Mouse (Mus musculus) thymus, postnatal 0 days (tissue): ENCODE results near the gene Naa16. TPM values are rescaled to one million over a fixed set of nuclear protein-coding genes. Genes with fewer than 3 reads are reported as not detected.
A peak's percentile ranks its signal among the peaks of the same experiment; 100 is the strongest.

Experiments
- DNase-seq: peaks from one replicate; pipeline ENCODE4 v3.0.0-alpha.2; 2015; ENCODE audit warnings: low spot score
- polyA plus RNA-seq: library from polyadenylated mRNA; unstranded; fragments of >200 nt; fragmentation: Nextera tagmentation; extraction: Ambion mirVana; gene quantifications from 2 replicates; pipeline ENCODE4 v1.2.1, GENCODE M21; 2015

Gene Naa16
- polyA plus RNA-seq, 1 experiment from 2014 or later: 72.6 TPM

DNA sequence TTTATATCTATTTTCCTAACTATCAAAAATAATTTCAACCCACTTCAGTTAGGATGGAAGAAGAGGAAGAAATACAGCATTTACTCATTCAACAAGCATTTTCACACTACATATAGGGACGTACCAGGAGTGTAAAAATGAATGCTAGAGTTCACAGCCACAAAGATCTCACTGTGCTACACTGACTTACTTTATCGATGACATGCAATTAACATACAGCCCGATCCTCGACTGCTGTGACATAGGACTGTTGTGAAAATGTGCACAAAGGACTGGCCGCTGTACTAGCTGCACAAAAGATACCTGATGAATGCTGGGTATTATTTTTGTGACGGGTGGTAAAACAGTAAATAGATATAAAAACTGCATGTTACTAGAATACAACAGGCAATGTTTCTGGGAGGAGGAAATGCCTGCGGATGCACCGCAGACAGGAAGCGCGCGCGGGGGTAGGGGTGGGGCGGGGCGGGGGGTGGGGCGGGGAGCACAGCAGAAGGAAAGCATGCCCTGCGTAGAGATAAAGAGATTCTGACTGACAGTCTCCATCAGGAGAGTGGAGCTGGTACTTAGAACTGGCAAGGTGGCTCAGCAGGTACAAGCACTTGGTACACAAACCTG, 59.5 kb downstream of the Naa16 start:
- DNase-seq: peak; percentile 69

DNA sequence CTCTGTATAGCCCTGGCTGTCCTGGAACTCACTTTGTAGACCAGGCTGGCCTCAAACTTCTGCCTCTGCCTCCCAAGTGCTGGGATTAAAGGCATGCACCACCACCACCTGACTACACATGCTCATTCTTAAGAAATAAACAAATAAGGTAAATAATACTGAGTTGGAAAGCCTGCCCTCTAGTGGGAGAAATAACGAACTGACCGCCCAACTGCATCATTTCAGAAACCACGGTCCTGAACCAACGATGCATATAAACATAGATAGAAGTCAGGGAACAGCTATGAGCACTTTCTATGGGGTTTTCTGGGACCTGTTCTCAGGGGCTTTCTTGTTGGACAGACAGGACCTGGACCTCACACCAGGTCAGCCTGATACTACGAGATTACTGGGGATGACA, 63.5 kb downstream of the Naa16 start:
- DNase-seq: peak; percentile 67

DNA sequence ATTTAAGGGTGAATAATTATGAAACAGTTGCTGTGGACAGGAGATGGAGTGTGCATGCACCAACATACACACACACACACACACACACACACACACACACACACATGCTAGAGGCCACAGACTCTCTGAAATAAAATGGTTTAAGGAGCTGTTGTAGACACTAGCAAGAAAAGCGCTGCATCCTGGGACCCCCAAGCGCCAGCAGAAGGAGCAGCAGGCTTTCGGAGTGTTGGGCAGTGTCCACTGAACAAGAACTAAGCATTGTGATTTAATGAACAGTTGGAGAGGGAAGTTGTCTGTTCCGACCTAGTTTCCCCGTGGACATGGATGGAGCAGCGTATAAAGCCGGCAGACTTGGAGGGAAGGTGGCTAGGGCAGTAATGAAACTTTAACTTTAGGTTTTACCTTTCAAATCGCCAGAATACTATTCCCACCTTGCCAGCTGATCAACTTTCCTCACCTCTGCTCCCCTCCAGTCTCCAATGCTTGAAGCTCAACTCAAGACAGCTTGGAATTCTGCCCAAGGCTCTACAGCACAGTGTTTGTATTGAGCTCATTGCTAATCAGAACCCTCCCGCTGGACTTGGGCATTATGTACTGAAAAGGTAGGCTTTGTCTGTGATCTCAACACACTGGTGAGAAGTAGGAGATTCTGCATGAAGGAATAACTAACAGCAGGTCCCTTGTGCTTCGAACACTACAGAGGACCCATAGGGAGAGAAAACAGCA, 66.3 kb downstream of the Naa16 start:
- DNase-seq: no peak

DNA sequence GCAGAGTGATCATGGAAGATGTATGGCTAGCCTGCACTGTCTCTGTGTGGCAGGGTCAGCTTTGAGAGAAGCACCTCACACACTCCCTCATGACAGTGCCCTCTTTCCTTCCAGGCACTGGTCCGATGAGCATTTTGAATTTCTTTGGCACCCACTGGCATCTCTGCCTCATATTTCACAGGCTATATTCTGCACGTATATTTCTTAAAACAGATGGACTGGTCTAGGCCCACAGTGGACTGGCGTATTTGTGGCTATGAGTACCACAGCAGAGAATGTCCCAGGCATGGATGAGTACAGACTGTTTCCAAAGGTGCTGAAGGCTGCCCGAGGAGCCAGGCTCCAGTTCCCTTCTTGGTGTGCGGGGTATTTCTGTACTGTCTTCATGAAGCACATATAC, 68.7 kb downstream of the Naa16 start:
- no peak for DNase-seq

DNA sequence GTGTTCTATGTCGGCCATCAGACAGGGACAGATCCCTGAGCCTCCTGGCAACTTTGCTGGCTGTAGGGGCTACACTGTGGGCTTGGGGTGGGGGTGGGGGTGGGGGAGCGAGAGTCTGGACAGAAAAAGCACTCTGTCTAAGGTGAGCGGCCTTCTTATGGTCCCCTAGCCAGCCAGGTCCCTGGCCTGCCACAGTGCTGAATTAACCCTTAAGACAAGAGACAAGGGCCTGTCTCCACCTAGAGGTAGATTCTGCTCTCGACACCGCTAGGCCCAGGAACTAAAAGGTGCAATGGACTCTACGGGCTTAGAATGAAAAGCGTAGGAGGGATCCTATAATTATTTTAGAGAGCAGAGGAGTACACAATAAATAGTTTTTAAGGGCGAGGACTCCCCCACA, 69.4 kb downstream of the Naa16 start:
- peak; percentile 72 for DNase-seq

DNA sequence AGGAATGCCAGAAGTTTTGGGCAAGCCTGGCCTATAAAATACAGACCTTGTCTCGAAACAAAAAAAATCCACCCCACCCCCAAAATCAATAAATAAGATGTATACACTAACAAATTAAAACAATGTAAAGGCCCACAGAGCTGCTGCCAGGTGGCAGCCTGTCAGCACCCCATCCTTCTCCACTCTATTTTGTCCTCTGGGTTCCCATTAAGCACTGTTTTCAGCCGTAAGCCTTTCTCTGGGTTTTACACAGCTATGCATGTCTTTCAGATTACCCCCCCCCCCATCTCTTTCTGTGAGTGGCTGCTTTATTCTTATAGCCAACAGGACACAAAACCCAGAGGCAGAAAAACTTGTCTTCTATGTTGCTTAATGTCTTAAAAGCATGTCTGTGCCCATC, 73.0 kb downstream of the Naa16 start:
- DNase-seq: no peak

DNA sequence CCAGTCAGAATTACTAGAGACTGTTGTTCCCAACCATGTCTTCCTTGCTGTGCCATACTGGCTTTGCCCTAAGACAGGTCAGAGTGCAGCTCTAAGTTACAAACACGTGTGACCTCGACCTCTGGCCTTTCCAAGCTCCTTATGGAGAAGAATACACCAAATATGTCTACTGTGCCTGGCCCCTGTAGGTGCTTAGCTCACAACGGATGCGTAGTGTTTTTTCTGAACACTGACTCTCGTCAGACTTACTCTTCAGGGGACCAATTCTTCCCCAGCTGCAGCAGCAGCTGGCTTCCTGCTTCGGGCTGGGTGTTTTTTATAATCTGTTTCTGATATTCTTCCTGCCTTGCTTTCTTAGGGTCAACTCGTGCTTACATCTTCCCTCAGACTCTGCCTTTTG, 74.7 kb downstream of the Naa16 start:
- peak; percentile 87 for DNase-seq

DNA sequence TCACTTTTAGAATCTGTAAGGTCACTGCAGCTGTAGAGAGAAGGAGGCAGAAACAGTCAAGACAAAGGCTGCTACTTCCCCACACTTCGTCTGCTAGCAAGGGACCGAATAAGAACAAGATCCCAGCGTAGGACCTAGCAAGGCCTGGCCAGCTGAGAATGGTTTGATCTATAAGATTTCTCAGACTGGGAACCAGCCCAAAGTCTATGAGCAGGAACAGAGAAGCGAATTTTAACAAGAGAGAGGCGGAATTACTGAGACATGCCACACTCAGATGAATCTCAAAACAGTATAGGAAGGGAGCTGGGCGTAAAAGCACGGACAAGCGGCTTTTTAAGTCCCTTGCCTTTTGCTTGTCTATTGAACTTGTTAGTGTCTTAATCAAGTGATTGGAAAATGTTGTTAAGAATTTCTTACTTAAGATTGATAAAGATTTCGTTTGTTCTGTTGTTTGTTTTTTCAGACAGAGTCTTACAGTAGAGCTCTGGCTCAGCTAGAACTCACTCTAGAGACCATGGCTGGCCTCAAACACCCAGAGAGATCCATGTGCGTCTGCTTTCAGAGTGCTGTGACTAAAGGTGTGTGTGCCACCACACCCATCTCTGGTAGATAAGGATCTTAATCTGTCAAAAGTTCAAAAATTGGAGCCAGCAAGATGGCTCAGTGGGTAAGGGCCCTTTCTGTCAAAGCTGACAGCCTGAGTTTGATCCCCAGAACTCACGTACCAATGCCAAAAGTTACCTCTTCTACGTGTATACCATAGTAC, 76.2 kb downstream of the Naa16 start:
- DNase-seq: peak; percentile 30

DNA sequence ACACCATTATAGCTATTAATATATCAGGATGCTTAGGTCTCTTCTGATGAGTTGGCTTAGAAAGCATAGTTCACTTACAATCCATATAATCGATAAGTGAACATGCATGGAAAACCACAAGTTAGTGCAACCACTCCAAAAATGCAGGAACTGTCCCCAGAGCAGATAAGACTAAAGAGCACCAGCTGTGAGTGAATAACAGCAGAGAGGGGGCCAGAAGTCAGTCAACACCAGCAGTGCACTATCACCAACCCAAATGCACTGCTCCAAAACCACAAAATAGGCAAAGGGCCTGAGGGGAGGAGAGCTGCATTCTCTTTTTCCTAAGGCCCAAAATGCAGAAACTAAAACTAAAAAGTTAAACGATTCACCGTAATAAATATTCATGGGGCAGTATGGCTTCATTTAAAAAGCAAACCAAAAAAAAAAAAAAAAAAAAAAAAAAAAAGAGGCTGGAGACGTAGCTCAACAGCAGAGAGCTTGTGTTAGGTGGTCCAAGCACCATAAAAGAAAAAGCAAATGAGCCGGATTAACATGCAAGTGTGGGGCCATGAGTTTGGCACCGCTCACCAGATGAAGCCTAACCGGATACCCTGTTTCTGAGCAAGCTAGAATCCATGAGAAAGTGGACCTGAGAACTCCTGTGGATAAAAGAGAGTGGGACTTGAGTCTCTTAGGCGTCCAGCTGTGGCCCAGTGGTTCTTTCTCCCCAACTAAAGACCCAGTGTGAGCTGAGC, 77.0 kb downstream of the Naa16 start:
- no peak for DNase-seq

DNA sequence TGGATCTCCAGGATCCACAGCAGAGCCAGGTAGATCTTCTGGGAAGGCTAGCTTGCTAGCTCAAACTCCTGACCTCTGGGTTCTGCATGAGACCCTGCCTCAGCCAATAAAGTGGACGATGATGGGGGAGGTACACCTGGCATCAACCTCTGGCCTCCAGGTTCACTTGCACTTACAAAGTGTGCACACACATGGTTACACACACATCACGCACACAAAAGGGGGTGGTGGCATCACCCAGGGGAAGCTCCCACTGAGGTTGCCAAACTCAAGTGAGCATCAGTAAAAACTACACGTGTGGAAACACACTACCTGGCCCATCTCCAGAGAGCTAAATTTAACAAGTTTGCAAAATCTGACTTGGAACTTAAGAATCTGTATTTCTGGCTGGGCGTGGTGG, 77.9 kb downstream of the Naa16 start:
- no peak for DNase-seq

DNA sequence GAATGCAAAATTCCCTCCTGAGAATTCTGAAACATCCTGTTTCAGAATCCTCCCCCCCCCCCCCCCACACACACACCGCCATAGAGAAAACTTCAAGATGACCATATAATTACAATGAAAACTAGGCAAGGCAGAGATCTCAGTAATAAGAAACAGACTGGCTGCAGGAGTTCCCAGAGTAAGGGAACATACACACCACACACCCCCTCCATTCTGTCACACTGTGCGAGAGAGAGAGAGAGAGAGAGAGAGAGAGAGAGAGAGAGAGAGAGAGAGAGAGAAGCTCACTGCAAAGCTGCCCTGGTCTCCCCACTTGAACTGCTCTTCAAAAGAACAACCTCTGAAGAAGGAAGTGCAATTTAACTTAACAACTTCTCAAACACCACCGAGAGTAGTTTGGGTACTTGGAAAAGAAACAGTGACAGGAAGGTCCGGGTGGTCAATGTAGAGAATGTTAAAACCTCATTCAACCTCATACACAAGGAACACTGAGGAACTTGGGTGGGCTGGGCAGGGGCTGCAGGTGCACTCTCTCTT, 78.6 kb downstream of the Naa16 start:
- peak; percentile 48 for DNase-seq

DNA sequence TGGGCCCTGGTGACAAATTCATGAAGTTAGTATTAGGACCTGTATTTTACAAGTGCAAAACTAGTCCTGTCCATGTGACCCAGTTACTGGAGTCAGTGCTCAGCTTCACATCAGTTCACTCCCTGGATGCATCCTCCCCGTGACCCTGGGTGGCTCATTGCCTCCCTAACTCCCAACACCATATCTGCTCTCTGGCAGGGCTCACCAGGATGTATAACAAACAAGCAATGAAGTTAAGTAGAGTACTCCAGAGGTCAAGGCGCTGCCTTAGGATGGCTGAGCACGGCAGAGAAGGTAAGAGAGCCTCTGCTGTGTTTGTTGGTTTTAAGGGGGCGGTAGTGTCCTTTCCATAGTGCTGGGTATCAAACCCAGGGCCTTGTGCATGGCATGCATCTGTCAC, 81.5 kb downstream of the Naa16 start:
- DNase-seq: no peak

DNA sequence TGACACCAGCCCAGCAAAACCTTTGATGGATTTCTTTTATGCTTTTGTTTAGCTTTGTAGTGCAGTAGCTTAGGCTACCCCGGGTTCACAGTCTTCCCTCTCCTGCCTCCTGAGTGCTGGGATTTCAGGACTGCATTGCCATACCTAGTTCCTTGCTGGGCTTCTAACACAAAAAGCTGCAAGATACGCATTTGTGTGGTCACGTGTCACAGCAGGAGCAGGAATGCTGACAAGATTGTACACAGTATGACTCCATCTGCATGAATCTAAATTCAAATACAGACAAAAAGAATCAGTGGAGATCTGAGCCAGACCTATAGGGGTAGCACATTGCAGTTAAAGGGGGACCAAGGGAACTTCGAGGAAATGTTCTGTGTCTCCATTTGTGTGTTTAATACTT, 82.2 kb downstream of the Naa16 start:
- no peak for DNase-seq

DNA sequence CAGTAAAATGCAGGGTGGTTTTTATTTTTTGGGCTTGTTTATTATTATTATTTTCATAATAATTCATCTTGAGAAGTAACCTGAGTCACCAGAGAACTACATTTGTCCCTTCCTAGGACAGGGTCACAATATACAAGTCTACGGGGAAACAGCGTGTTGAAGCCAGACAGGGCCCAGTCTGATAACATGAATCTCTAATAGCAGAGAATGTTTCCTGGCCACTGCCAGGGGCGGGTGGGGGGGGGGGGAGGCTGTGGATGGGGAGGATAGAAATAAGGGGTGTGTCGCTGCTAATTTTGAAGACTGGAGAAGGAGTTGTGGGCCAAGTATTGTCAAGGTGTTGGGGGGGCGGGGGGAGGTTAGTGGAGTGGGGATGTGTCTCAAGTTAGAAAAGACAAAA, 82.7 kb downstream of the Naa16 start:
- no peak for DNase-seq

DNA sequence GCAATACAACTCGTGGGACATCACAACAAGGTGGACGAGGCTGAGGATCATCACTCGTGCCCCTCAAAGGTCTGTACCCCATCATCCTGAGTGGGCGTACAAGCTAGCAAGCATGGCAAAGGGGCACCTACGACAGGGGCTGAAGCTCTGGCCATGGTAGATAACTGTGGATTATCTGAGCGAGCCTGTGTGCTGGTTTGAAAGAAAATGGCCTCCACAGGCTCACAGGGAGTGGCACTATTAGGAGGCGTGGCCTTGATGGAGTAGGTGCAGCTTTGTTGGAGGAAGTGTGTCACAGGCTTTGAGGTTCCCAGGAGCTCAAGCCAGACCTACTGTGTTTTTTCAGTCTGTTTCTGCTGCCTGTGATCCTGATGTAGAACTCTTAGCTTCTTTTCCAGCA, 83.4 kb downstream of the Naa16 start:
- no peak for DNase-seq

DNA sequence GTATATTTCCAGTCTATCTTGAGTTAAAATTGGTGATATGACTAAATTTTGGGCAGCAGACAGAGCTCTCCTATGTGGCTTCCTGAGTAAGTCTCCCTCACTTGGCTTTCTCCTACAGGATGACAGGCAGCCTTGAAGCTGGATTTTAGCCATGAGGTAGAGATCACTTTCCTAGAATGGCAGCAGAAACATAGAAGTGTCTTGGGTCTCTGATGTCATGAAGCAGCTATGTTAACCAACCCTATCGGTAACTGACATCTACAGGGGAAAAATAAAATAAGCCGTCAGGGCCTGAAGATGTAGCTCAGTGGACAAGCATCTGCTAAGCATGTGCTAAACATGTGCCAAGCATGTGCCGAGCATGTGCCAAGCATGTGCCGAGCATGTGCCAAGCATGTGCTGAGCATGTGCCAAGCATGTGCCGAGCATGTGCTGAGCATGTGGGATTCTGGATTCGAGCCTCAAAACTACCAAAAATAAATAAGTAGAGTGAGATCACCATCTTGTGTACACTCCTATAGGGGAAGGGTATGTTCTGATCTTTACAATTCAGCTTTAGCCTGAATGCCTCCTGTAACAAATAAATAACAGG, 85.6 kb downstream of the Naa16 start:
- no peak for DNase-seq

DNA sequence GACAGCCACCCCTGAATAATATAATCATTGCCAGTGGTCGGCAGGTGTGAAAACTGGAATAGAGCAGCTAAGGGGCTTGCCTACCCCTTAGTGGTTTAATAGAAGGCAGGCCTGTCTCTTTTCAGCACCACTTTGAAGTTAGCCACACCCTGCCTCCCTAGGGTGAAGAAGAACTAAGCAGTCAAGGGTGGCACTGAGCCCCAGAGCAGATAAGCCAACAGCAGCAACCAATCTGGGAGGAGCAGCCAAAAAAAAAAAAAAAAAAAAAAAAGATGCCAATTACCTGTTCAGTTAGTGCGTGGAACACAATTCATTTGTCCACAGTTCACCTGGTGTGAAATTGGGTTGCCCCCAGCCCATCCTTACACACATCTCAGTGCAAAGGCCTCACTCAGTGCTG, 87.4 kb downstream of the Naa16 start:
- DNase-seq: no peak

DNA sequence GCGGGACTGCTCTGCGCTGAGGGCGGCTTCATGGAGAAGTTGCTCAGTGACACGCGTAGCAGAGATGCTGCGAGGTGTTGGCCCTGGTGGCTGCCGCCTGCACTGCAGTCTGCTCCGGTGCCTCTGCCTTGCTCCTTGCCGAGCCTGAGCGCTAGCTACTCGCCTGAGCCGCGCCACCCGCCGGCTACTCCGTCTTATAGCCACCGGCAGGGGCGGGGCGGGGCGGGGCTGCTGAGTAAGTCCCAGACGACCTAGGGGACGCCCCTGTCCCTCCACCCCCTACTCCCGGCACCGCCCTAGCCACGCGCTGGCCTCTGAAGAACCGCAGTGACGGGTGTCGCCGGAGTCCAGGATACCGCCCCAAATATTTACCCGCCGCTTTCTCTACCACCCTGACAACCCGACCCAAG, 89.1 kb downstream of the Naa16 start, which contains the start of gene Rgcc:
Rgcc (minus strand) TSS at position 180 of the 410 bp plus-strand sequence.
- peak; percentile 98 for DNase-seq

DNA sequence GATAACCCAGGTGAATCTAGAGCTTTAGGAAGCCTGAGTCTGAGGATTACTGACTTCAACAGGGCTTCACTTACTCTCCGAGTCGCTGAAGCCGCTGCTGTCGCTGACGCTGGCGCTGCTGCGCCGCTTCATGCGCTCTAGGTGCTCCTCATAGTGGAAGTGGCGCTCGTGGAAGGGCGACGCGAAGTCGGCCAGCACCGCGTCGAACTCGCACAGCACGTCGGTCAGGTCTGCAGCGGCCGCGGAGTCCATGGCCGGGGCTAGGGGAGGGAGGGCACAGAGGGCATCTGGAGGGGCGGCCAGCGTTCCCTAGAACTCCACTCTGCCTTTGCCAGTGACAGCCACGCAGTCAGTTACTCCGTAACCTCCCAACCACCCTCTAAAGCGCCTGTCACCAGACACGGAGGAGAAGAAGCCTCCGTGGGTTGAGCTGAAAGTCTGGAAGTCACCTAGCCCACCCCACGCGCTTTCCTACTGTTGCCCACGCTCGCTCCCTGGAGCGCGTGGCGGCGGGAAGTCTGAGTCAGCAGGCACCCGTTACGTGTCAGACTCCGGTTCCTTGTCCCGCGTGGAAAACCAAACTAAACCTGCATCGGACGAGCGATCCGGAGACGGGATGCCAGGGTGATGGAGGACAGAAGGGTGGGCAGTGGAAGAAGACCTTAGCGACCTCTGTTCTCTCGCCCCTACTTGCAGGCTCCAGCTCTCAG, 89.8 kb downstream of the Naa16 start:
- peak; percentile 65 for DNase-seq

DNA sequence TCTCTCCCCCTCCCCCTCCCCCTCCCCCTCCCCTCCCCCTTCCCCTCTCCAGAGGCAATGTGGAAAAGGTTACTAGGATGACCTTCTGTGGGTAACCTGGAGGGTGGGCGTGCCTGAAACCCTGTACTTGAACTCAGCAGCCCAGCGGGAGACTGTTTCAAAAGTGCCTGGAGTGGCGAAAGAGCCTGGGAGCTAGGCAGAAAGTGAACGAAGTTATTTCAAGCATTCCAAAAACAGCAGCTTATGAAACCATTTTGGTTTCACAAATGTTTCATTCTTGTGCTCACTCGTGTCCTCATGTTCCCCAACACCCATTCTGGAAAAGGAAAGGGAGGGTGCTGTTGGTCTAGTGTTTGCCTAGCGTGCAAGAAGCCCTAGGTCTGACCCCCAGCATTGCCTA, 90.8 kb downstream of the Naa16 start:
- no peak for DNase-seq
